Mouse (Mus musculus) kidney, postnatal 0 days (tissue): ENCODE results near the gene Armc5. TPM values are rescaled to one million over a fixed set of nuclear protein-coding genes. Genes with fewer than 3 reads are reported as not detected.

Experiments
- ATAC-seq: fragments of 200-750 bp; cut with Nextera tagmentation; replicated peaks from 2 replicates; pipeline ENCODE4 v1.8.0; 2017; ENCODE audit warnings: low read depth, moderate number of reproducible peaks, moderate TSS enrichment, moderate library complexity; ENCODE audit not compliant: low FRiP score
- DNase-seq: peaks from one replicate; pipeline ENCODE4 v3.0.0-alpha.2; 2016; ENCODE audit warnings: low spot score
- H3K27ac ChIP-seq: fragments of 300-500 bp; sonication (generic); 2 replicates; pipeline ENCODE4 v1.5.1; 2014; ENCODE audit warnings: mild to moderate bottlenecking
- H3K27me3 ChIP-seq: fragments of 300-500 bp; sonication (generic); 2 replicates; pipeline ENCODE4 v1.6.1; 2014; ENCODE audit warnings: low read length, mixed read lengths; ENCODE audit not compliant: insufficient read depth
- H3K36me3 ChIP-seq: fragments of 300-500 bp; sonication (generic); 2 replicates; pipeline ENCODE4 v1.6.1; 2014; ENCODE audit warnings: low read length, mixed read lengths; ENCODE audit not compliant: insufficient read depth
- H3K4me1 ChIP-seq: fragments of 300-500 bp; sonication (generic); replicated peaks from 2 replicates; pipeline ENCODE4 v1.6.1; 2014; ENCODE audit warnings: antibody characterized with exemption, low read length, mixed read lengths; ENCODE audit not compliant: insufficient read depth
- H3K4me2 ChIP-seq: fragments of 300-500 bp; sonication (generic); 2 replicates; pipeline ENCODE4 v1.6.1; 2014; ENCODE audit warnings: mild to moderate bottlenecking, low read length, moderate library complexity, mixed read lengths
- H3K4me3 ChIP-seq: fragments of 300-500 bp; sonication (generic); replicated peaks from 2 replicates; pipeline ENCODE4 v1.5.1; 2014; ENCODE audit warnings: low read depth, low read length
- H3K9ac ChIP-seq: fragments of 300-500 bp; sonication (generic); 2 replicates; pipeline ENCODE4 v1.6.1; 2014; ENCODE audit warnings: low read depth, low read length
- H3K9me3 ChIP-seq: fragments of 300-500 bp; sonication (generic); replicated peaks from 2 replicates; pipeline ENCODE4 v1.6.1; 2016; ENCODE audit warnings: low read length, inconsistent platforms, mixed read lengths
- CTCF ChIP-seq: IDR thresholded peaks from 2 replicates; pipeline ENCODE4 v1.5.1; 2016; ENCODE audit warnings: antibody characterized with exemption, low read depth, mild to moderate bottlenecking, moderate library complexity
- WGBS: fragments of 180-500 bp; shearing (Covaris S2); extraction: QIAGEN DNeasy Blood & Tissue Kit; methylation state at CpG from one replicate; pipeline ENCODE4 v1.1.7; 2014; 5-methylcytosine and 5-hydroxymethylcytosine counted together
- microRNA-seq: library from miRNA; unstranded; fragments of <30 nt; microRNA quantifications from one replicate; pipeline ENCODE4, GENCODE M21; 2016
- polyA plus RNA-seq: library from polyadenylated mRNA; unstranded; fragments of >200 nt; fragmentation: Nextera tagmentation; extraction: Ambion mirVana; gene quantifications from 2 replicates; pipeline ENCODE4 v1.2.1, GENCODE M21; 2015

Gene Armc5
- polyA plus RNA-seq, 1 experiment from 2014 or later: 17.1 TPM

DNA sequence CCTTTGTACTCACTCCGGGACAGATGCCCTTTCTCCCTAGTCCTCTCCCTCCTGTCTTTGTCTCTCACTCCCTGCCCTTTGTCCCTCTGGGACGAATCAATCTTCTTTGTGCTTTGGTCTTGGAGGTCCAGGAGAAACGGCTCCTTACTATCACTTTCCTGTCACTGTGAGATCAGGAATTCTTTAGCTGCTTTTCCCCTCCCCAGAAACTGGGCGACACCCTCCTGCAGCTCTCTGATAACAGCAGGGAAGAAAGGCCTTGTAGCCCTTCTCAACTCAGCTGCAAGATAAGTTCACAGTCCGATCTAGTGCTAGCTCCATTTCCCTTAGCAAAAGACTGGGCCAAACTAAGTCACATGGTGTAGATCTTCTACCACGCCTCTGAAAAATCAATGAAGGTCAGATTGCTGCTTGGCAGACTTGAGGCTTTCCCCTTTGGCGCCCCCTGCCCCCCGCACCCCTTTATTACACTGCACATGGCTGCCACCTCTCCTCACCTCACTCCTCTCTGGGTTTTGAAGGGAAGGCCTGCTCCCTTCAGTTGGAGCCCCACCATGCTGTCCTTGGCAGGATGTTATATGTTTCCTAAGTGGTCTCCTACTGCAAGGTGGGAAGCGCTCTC is 51.9 kb downstream of the Armc5 start:
- 29% methylated on average over 9 of the region's 9 CpGs for WGBS
- ATAC-seq: 0 out of 2 replicates have a peak, but pooled peaks have one; percentile 25
- H3K9me3 ChIP-seq: no peaks in the 10 kb centered on the region
- 0 out of 2 replicates have a peak overlapping the region, but pooled peaks have one; percentile 18 for H3K9ac ChIP-seq
- no peaks in the 10 kb centered on the region for H3K27me3 ChIP-seq
- no peak overlapping the region for H3K4me2 ChIP-seq
- TF ChIP-seq CTCF: peak; percentile 55
- H3K27ac ChIP-seq: no peak overlapping the region
- H3K4me1 ChIP-seq: no peaks in the 10 kb centered on the region
- DNase-seq: peak; percentile 39
- peaks cover 21% of the 10 kb centered on the region for H3K36me3 ChIP-seq
- no peak overlapping the region for H3K4me3 ChIP-seq

Small RNA genes lying within 50 kb of the gene (microRNA-seq; reads per million reads assigned to microRNA genes)
- not detected for gene Mir3103

Other genes starting within 250 kb of the Armc5 start
- gene Pycard, start 243.5 kb upstream of the Armc5 start, polyA plus RNA-seq: 77.5 and 85.2 TPM in 2 replicates
- 0.11 TPM in 1 of 2 replicates, not detected in the other for gene Trim72, start 233.4 kb upstream of the Armc5 start, polyA plus RNA-seq
- 0.66 and 0.79 TPM in 2 replicates for gene Itgam, start 174.7 kb upstream of the Armc5 start, polyA plus RNA-seq
- 0.03 TPM in 1 of 2 replicates, not detected in the other for gene Gm49368, start 174.7 kb upstream of the Armc5 start, polyA plus RNA-seq
- 0.07 and 0.17 TPM in 2 replicates for gene Itgax, start 107.8 kb upstream of the Armc5 start, polyA plus RNA-seq
- not detected in 2 replicates for gene Itgad, start 83.0 kb upstream of the Armc5 start, polyA plus RNA-seq
- gene Cox6a2, start 31.0 kb upstream of the Armc5 start, polyA plus RNA-seq: not detected in 2 replicates
- gene 9130023H24Rik, start 689 bp downstream of the Armc5 start, polyA plus RNA-seq: 6.7 and 8.3 TPM in 2 replicates
- gene Tgfb1i1, start 9.5 kb downstream of the Armc5 start, polyA plus RNA-seq: 78.8 and 90.7 TPM in 2 replicates
- 6.6 and 8.5 TPM in 2 replicates for gene Slc5a2, start 28.3 kb downstream of the Armc5 start, polyA plus RNA-seq
- 22.1 and 23.4 TPM in 2 replicates for gene BC017158, start 60.8 kb downstream of the Armc5 start, polyA plus RNA-seq
- 5.4 and 6.6 TPM in 2 replicates for gene Rgs10, start 181.4 kb downstream of the Armc5 start, polyA plus RNA-seq
- 21.4 and 23.5 TPM in 2 replicates for gene Tial1, start 224.4 kb downstream of the Armc5 start, polyA plus RNA-seq